Comparison of ENCODE assay signal across 8 mouse cellular contexts in the genomic region with DNA sequence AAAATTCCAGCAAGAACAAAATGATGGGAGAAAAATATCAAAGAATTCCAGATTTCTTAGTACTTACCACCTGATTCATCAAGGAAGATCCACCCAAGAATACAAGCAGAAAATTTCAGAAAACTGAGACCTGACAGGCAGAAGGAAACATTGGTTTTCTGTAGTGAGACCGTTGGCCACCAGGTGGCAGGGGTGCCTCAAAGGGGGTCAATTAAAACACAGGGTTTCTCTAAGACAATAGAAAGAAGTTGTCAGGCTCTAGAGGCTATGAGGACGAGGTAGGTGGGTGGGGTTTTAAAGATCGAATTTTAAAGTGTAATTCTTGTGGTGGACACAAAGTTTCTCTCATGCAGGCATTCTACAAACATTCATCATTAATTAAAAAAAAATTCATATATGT. TPM values are rescaled to one million over a fixed set of nuclear protein-coding genes. Genes with fewer than 3 reads are reported as not detected.
DNase-seq lines count a peak whose midpoint lies in the region; ATAC-seq and TF ChIP-seq lines count a peak whose summit lies in the region.

No protein-coding gene starts in this region.

- intact Hi-C loops in heart, adult 2 months (cut with DNase I) = loop anchor here (1.0 kb wide), 2 partner anchors 60 to 186 kb away; no protein-coding TSS in a partner anchor

- WGBS in heart, adult 2 months = 2% methylated on average over 3 of the region's 3 CpGs
- WGBS in heart, embryonic 10.5 days = 16% methylated on average over 3 of the region's 3 CpGs
- 21% methylated on average over 3 of the region's 3 CpGs for WGBS in forebrain, embryonic 12.5 days
- 9% methylated on average over 3 of the region's 3 CpGs for WGBS in kidney, embryonic 14.5 days
- 6% methylated on average over 3 of the region's 3 CpGs for WGBS in lung, postnatal 0 days

- TF ChIP-seq EP300 in heart, adult 2 months (IDR thresholded peaks at IDR 0.05; ENCODE audit: insufficient read depth, low read depth, low read length) = peak; percentile 71; the same call in 1 of the 2 replicates
- TF ChIP-seq EP300 in lung, postnatal 0 days (IDR thresholded peaks at IDR 0.05) = no peak

- no peak overlapping the region for H3K4me3 ChIP-seq in heart, adult 2 months
- H3K4me3 ChIP-seq in heart, embryonic 10.5 days = no peak overlapping the region
- no peak overlapping the region for H3K4me3 ChIP-seq in E14TG2a.4 (replicated peaks; ENCODE audit: low read length)
- no peak overlapping the region for H3K4me3 ChIP-seq in forebrain, embryonic 12.5 days (replicated peaks)
- no peak overlapping the region for H3K4me3 ChIP-seq in kidney, embryonic 14.5 days (ENCODE audit: low read length)
- no peak overlapping the region for H3K4me3 ChIP-seq in lung, postnatal 0 days (ENCODE audit: low read depth, low read length)

- H3K9me3 ChIP-seq in heart, embryonic 10.5 days = no peaks in the 10 kb centered on the region
- peaks cover 5% of the 10 kb centered on the region for H3K9me3 ChIP-seq in E14TG2a.4 (ENCODE audit: low read length)
- no peaks in the 10 kb centered on the region for H3K9me3 ChIP-seq in forebrain, embryonic 12.5 days
- H3K9me3 ChIP-seq in kidney, embryonic 14.5 days (ENCODE audit: control insufficient read depth, low read length) = no peaks in the 10 kb centered on the region
- no peaks in the 10 kb centered on the region for H3K9me3 ChIP-seq in lung, postnatal 0 days (ENCODE audit: low read length)

- no peak overlapping the region for H3K9ac ChIP-seq in heart, adult 2 months (ENCODE audit: low read depth, low read length)
- no peak overlapping the region for H3K9ac ChIP-seq in forebrain, embryonic 12.5 days
- H3K9ac ChIP-seq in kidney, embryonic 14.5 days (ENCODE audit: low read depth, low read length) = no peak overlapping the region
- no peak overlapping the region for H3K9ac ChIP-seq in lung, postnatal 0 days (replicated peaks; ENCODE audit: low read depth)

- no peaks in the 10 kb centered on the region for H3K27me3 ChIP-seq in heart, adult 2 months (ENCODE audit: control insufficient read depth, insufficient read depth, low read length)
- no peaks in the 10 kb centered on the region for H3K27me3 ChIP-seq in heart, embryonic 10.5 days (ENCODE audit: insufficient read depth, poor library complexity, severe bottlenecking)
- H3K27me3 ChIP-seq in E14TG2a.4 (ENCODE audit: insufficient read depth, low read length) = no peaks in the 10 kb centered on the region
- H3K27me3 ChIP-seq in forebrain, embryonic 12.5 days = no peaks in the 10 kb centered on the region
- no peaks in the 10 kb centered on the region for H3K27me3 ChIP-seq in kidney, embryonic 14.5 days (ENCODE audit: control insufficient read depth, insufficient read depth, low read length)
- no peaks in the 10 kb centered on the region for H3K27me3 ChIP-seq in lung, postnatal 0 days (replicated peaks; ENCODE audit: insufficient read depth, low read length)

- no peak overlapping the region for H3K4me2 ChIP-seq in forebrain, embryonic 12.5 days
- H3K4me2 ChIP-seq in kidney, embryonic 14.5 days (replicated peaks; ENCODE audit: low read depth, low read length) = no peak overlapping the region
- no peak overlapping the region for H3K4me2 ChIP-seq in lung, postnatal 0 days (replicated peaks; ENCODE audit: low read depth, low read length)

- DNase-seq in heart, adult 2 months = peak; percentile 44 to 78
- DNase-seq in heart, embryonic 10.5 days (ENCODE audit: low spot score) = no peak
- peak; percentile 10 for DNase-seq in c-Kit-positive CD71-positive TER-119-negative erythroid progenitor cells, embryonic 14.5 days (ENCODE audit: low read depth)
- peak; percentile 71 for DNase-seq in lung, postnatal 0 days (ENCODE audit: low spot score)
- peak; percentile 65 for DNase-seq in right cerebral cortex, postnatal 14 days

- H3K36me3 ChIP-seq in heart, adult 2 months (ENCODE audit: control insufficient read depth, insufficient read depth, low read length) = no peaks in the 10 kb centered on the region
- no peaks in the 10 kb centered on the region for H3K36me3 ChIP-seq in heart, embryonic 10.5 days
- no peaks in the 10 kb centered on the region for H3K36me3 ChIP-seq in E14TG2a.4 (ENCODE audit: insufficient read depth, low read length)
- no peaks in the 10 kb centered on the region for H3K36me3 ChIP-seq in forebrain, embryonic 12.5 days (replicated peaks)
- H3K36me3 ChIP-seq in kidney, embryonic 14.5 days (ENCODE audit: control insufficient read depth, insufficient read depth, low read length) = no peaks in the 10 kb centered on the region
- no peaks in the 10 kb centered on the region for H3K36me3 ChIP-seq in lung, postnatal 0 days (ENCODE audit: insufficient read depth, low read length)

- H3K27ac ChIP-seq in heart, adult 2 months = no peak overlapping the region
- no peak overlapping the region for H3K27ac ChIP-seq in heart, embryonic 10.5 days
- no peak overlapping the region for H3K27ac ChIP-seq in forebrain, embryonic 12.5 days
- no peak overlapping the region for H3K27ac ChIP-seq in kidney, embryonic 14.5 days (ENCODE audit: low read depth, low read length)
- H3K27ac ChIP-seq in lung, postnatal 0 days (ENCODE audit: low read length) = no peak overlapping the region

- peak; percentile 92 for TF ChIP-seq CTCF in heart, adult 2 months (IDR thresholded peaks at IDR 0.05)
- peak; percentile 32 for TF ChIP-seq CTCF in E14TG2a.4 (conservative IDR thresholded peaks at IDR 0.05; ENCODE audit: low read length)
- TF ChIP-seq CTCF in lung, postnatal 0 days (IDR thresholded peaks at IDR 0.05) = peak; percentile 89

- H3K4me1 ChIP-seq in heart, adult 2 months (ENCODE audit: control insufficient read depth, insufficient read depth, low read length) = no peaks in the 10 kb centered on the region
- no peaks in the 10 kb centered on the region for H3K4me1 ChIP-seq in heart, embryonic 10.5 days
- no peaks in the 10 kb centered on the region for H3K4me1 ChIP-seq in E14TG2a.4 (replicated peaks; ENCODE audit: low read depth, low read length)
- no peaks in the 10 kb centered on the region for H3K4me1 ChIP-seq in forebrain, embryonic 12.5 days
- no peaks in the 10 kb centered on the region for H3K4me1 ChIP-seq in kidney, embryonic 14.5 days (ENCODE audit: control insufficient read depth, insufficient read depth, low read length)
- no peaks in the 10 kb centered on the region for H3K4me1 ChIP-seq in lung, postnatal 0 days (ENCODE audit: insufficient read depth, low read depth, low read length)

- H3K79me2 ChIP-seq in heart, adult 2 months (replicated peaks; ENCODE audit: control insufficient read depth, insufficient read depth, low read length) = no peaks in the 10 kb centered on the region

- no peak for TF ChIP-seq POLR2A in heart, adult 2 months (IDR thresholded peaks at IDR 0.05; ENCODE audit: insufficient read depth, low read depth, low read length)

- ATAC-seq in forebrain, embryonic 12.5 days (ENCODE audit: low FRiP score) = 0 out of 2 replicates have a peak, but pooled peaks have one; percentile 44
- peak; percentile 62; the same call in 1 of the 2 replicates for ATAC-seq in kidney, embryonic 14.5 days (ENCODE audit: low FRiP score, low TSS enrichment)
- 0 out of 2 replicates have a peak, but pooled peaks have one; percentile 49 for ATAC-seq in lung, postnatal 0 days

RNA-seq across cellular contexts. Expression of a gene that starts 41.7 kb away (rescaled TPM):
- total RNA-seq in heart, adult 2 months (2021) = 1 to 10 TPM; 3.1 to 3.3 TPM
- polyA plus RNA-seq in heart, adult 2 months (2012; rRNA removed) = 4.4 and 4.7 TPM in 2 replicates
- polyA plus RNA-seq in heart, embryonic 10.5 days (2016; fragmentation: Nextera tagmentation; extraction: Ambion mirVana) = 19.3 and 30.1 TPM in 2 replicates
- 16.8 and 17.7 TPM in 2 replicates for polyA plus RNA-seq in forebrain, embryonic 12.5 days (2016; fragmentation: Nextera tagmentation; extraction: Ambion mirVana)
- polyA plus RNA-seq in kidney, embryonic 14.5 days (2014; fragmentation: Nextera tagmentation; extraction: Ambion mirVana) = 10.0 and 14.5 TPM in 2 replicates
- 3.0 and 3.7 TPM in 2 replicates for polyA plus RNA-seq in lung, postnatal 0 days (2015; fragmentation: Nextera tagmentation; extraction: Ambion mirVana)

Comparison
In these comparisons a context has a peak if more than half of its experiments do, and no peak if none do; other contexts are left out.
1. CTCF ChIP-seq: peak in every context shown above with its lines; median percentile 92 in heart, adult 2 months; 89 in lung, postnatal 0 days; 32 in E14TG2a.4.